Mouse (Mus musculus): Measurements from ENCODE around the gene Gm9044. TPM values are rescaled to one million over a fixed set of nuclear protein-coding genes. Genes with fewer than 3 reads are reported as not detected.
A peak's percentile ranks its signal among the peaks of the same experiment; 100 is the strongest.
"Not testable (repeated sequence)": the region's sequence is repeated elsewhere in the genome, so short reads cannot be mapped to it uniquely, and the experiment has no call there.

Gm9044 gene
- total RNA-seq (2022), result not detected

DNA sequence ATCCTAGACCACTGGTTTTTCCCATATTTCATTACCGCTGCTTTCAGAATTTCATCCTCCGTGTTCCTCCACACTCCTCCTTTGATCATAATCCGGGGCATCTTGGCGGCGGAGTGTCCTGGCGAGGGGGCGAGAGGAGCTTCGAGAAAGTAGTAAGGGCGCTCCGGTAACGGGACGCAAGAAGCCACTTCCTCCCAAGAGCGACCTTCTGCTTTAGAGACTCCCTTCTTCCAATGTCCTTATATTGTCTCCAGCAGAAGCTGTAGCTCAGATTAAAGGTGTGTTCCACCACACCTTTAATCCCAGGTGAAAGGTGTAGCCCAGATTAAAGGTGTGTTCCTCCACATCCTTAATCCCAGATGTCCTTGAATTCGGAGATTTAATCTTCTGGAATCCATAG lies at the start of gene Gm9044:
Gene Gm9044 (minus strand): TSS at position 101 of the 400 bp plus-strand sequence.
- not testable (repeated sequence) for DNase-seq

DNA sequence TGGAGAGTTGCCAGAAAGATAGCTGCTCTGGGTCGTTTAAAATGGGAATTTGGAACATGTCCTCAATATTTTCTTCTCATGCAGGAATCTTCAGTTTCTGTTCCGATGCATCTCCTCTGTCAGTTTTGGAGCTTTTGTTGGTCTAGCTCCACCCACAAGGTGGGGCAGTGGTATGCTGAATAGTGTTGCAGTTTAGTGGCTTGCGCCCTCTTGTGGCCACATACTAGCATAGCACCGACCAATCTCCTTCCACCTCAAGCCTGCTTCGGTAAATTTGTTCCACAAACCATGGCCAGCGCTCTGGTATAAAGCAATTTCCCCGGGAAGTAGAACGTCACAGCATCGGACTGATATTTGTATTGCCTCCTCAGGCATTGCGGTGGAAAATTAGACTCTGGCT lies 38.2 kb upstream of the Gm9044 start:
- peak; percentile 69 for DNase-seq

DNA sequence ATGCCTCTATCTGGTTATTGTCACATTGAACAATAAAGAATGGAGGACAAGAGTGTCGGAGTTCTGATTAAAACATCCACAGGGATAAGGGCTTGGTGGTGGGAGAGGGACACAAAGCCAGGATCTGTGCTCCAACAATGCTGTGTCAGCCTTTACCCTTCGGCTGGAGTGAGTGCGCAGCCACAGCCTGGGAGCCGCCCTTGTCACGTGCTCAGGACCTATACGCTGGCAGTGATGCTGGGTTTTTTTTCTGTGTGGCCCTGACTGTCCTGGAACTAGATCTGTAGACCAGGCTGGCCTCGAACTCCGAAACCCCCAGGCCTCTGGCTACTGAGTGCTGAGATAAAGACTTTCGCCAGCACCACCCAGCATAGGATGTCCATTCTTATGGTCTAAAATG lies 37.3 kb upstream of the Gm9044 start:
- DNase-seq, result no peak

DNA sequence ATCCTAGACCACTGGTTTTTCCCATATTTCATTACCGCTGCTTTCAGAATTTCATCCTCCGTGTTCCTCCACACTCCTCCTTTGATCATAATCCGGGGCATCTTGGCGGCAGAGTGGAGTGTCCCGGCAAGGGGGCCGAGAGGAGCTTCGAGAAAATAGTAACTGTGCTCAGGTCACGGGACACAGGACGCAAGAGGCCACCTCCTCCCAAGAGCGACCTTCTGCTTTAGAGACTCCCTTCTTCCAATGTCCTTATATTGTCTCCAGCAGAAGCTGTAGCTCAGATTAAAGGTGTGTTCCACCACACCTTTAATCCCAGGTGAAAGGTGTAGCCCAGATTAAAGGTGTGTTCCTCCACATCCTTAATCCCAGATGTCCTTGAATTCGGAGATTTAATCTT lies 21.8 kb upstream of the Gm9044 start, which contains the start of gene Gm9049:
Gene Gm9049 (minus strand): TSS at position 101 of the 400 bp plus-strand sequence.
- DNase-seq, result not testable (repeated sequence)

DNA sequence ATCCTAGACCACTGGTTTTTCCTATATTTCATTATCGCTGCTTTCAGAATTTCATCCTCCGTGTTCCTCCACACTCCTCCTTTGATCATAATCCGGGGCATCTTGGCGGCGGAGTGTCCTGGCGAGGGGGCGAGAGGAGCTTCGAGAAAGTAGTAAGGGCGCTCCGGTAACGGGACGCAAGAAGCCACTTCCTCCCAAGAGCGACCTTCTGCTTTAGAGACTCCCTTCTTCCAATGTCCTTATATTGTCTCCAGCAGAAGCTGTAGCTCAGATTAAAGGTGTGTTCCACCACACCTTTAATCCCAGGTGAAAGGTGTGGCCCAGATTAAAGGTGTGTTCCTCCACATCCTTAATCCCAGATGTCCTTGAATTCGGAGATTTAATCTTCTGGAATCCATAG lies 16.4 kb upstream of the Gm9044 start, which contains the start of gene Gm9048:
Gene Gm9048 (minus strand): TSS at position 101 of the 400 bp plus-strand sequence.
- not testable (repeated sequence) for DNase-seq

DNA sequence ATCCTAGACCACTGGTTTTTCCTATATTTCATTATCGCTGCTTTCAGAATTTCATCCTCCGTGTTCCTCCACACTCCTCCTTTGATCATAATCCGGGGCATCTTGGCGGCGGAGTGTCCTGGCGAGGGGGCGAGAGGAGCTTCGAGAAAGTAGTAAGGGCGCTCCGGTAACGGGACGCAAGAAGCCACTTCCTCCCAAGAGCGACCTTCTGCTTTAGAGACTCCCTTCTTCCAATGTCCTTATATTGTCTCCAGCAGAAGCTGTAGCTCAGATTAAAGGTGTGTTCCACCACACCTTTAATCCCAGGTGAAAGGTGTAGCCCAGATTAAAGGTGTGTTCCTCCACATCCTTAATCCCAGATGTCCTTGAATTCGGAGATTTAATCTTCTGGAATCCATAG lies 10.9 kb upstream of the Gm9044 start, which contains the start of gene Gm9046:
Gene Gm9046 (minus strand): TSS at position 101 of the 400 bp plus-strand sequence.
- not testable (repeated sequence) for DNase-seq

GRCm38 (mm10) chr10:118337731-118338130 lies 5.5 kb upstream of the Gm9044 start, which contains the start of gene Gm9045:
Gene Gm9045, minus strand, starts transcription at chr10:118337831.
- not testable (repeated sequence) for DNase-seq

DNA sequence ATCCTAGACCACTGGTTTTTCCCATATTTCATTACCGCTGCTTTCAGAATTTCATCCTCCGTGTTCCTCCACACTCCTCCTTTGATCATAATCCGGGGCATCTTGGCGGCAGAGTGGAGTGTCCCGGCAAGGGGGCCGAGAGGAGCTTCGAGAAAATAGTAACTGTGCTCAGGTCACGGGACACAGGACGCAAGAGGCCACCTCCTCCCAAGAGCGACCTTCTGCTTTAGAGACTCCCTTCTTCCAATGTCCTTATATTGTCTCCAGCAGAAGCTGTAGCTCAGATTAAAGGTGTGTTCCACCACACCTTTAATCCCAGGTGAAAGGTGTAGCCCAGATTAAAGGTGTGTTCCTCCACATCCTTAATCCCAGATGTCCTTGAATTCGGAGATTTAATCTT lies 5.3 kb downstream of the Gm9044 start, which contains the start of gene Gm9040:
Gene Gm9040 (minus strand): TSS at position 101 of the 400 bp plus-strand sequence.
- DNase-seq, result not testable (repeated sequence)

GRCm38 (mm10) chr10:118319024-118319423 lies 13.2 kb downstream of the Gm9044 start:
- DNase-seq, result no peak

GRCm38 (mm10) chr10:118302133-118302532 lies 30.1 kb downstream of the Gm9044 start:
- DNase-seq, result not testable (repeated sequence)

DNA sequence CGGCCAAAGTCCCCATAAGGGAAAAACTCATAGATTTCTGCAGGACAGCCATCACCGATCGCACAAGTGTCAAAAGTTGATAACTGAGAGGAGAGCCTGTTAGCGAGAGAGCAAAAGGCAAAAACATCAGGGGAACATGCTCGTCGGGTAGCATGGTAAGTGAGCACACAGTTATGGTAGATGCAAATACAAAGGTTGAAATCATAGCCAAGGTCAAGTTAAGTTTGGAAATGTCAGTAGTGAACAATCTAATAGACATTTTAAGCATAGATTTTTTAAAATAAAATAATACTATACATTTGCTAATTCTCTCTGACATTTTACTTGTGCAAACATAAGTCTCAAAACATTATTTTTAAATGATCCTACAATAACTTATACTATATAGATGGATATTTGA lies 37.3 kb downstream of the Gm9044 start, which contains the start of gene Iltifb:
Gene Iltifb (minus strand): TSS at position 101 of the 400 bp plus-strand sequence.
- no peak for DNase-seq

GRCm38 (mm10) chr10:118283016-118283415 lies 49.2 kb downstream of the Gm9044 start:
- not testable (repeated sequence) for DNase-seq

DNA sequence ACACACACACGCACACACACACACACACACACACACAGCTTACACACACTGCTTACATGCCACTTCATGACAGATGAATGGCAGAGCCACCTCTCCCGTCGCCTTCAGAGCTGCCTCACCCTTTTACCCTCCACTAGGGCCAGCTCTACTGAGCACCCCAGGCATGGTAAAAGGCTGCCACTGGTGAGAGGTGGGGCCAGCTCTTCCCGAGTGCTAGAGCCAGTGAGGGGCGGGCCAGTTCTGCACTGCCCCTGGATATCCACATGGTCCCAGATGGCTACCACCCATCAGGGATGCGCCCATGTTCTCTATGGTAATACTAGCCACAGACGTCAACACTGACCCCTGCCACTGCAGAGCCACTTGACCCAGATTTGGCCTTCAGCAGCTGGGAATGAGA lies 49.6 kb downstream of the Gm9044 start:
- DNase-seq, result not testable (repeated sequence)

Other genes with a start within 250 kb of the Gm9044 start
- 10 to 100 TPM; 11.6 to 15.6 (median 14.0) TPM for gene Mdm1, start 190.6 kb downstream of the Gm9044 start, total RNA-seq (2022)
- gene Il22, start 127.5 kb downstream of the Gm9044 start, total RNA-seq (2022), result not detected
- under 1 TPM; 0.42 to 0.65 (median 0.46) TPM for gene Gm32717, start 91.6 kb downstream of the Gm9044 start, total RNA-seq (2022)
- gene Gm32802, start 73.7 kb downstream of the Gm9044 start, total RNA-seq (2022), result under 1 TPM; 0.42 to 0.65 (median 0.46) TPM
- gene Iltifb, start 37.4 kb downstream of the Gm9044 start, total RNA-seq (2022), result not detected
- gene Gm9040, start 5.4 kb downstream of the Gm9044 start, total RNA-seq (2022), result not detected
- gene Gm9045, start 5.4 kb upstream of the Gm9044 start, total RNA-seq (2022), result under 1 TPM in 1 of 4 experiments, not detected in 3; 0.15 TPM
- gene Gm9046, start 10.8 kb upstream of the Gm9044 start, total RNA-seq (2022), result not detected
- gene Gm9048, start 16.3 kb upstream of the Gm9044 start, total RNA-seq (2022), result not detected
- under 1 TPM in 1 of 4 experiments, not detected in 3; 0.15 TPM for gene Gm9049, start 21.7 kb upstream of the Gm9044 start, total RNA-seq (2022)
- under 1 TPM in 1 of 4 experiments, not detected in 3; 0.80 TPM for gene Ifng, start 108.6 kb upstream of the Gm9044 start, total RNA-seq (2022)

Data from adrenal gland, adult 8-10 months (tissue).